Mouse (Mus musculus) heart, postnatal 36 days (tissue): ENCODE data around the gene Edrf1. TPM values are rescaled to one million over a fixed set of nuclear protein-coding genes. Genes with fewer than 3 reads are reported as not detected.

Experiments used
- DNase-seq, 2 experiments: peaks; one replicate each; pipeline ENCODE4 v3.0.0; 2021 to 2022
- intact Hi-C: fragments of 180-260 bp; cut with DNase I; formaldehyde crosslinking; loops from one replicate; pipeline ENCODE4 v1.15.1; 2025
- total RNA-seq, 2 experiments: library from RNA; stranded (reverse); gene quantifications; 2 replicates each; pipeline ENCODE4 v1.2.3; 2021

Gene Edrf1
- total RNA-seq, 2 experiments from 2014 or later: 10.4 to 11.2 TPM

DNA sequence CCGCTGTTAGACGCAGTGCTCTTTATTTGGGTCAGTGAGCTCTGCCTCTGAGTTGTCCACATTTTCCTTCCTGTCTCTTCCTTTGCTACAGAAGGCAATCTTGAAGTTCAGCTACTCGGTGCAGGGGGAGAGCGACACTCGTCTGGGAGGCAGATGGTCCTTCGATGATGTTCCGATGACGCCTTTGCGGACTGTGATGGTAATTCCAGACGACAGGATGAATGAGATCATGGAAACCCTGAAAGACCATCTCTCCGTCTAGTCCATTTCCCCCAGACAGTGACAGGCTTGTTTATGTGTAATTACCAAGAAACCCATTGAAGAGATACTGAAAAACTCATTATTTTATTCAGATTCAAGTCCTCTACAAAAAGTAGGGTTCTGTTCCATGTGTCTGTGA is 83.3 kb downstream of the Edrf1 start:
- intact Hi-C loops: no loop called here
- no peak for DNase-seq

Other genes with a start within 250 kb of the Edrf1 start
- not detected for gene Tex36, start 35.4 kb upstream of the Edrf1 start, total RNA-seq
- gene Mmp21, start 42.5 kb downstream of the Edrf1 start, total RNA-seq: not detected
- gene Bccip, start 71.8 kb downstream of the Edrf1 start, total RNA-seq: 10 to 100 TPM; 50.5 to 51.8 TPM
- 10 to 100 TPM; 20.9 to 21.7 TPM for gene Uros, start 72.5 kb downstream of the Edrf1 start, total RNA-seq
- gene Fank1, start 139.3 kb downstream of the Edrf1 start, total RNA-seq: not detected
- 10 to 100 TPM; 42.0 to 44.4 TPM for gene Dhx32, start 145.2 kb downstream of the Edrf1 start, total RNA-seq